Mouse (Mus musculus): ENCODE data around the gene Rps16. TPM values are rescaled to one million over a fixed set of nuclear protein-coding genes. Genes with fewer than 3 reads are reported as not detected.

The Rps16 gene
- total RNA-seq, 2 experiments from 2014 or later = 929 to 4,473 TPM

GRCm38 (mm10) chr7:28344637-28345036 lies 5.8 kb upstream of the Rps16 start:
- peak; percentile 69 for ATAC-seq (replicated peaks; ENCODE audit: poor library complexity, severe bottlenecking)

- ATAC-seq (replicated peaks; ENCODE audit: poor library complexity, severe bottlenecking) = peak; percentile 46
These were observed 2.7 kb upstream of the Rps16 start for GRCm38 (mm10) chr7:28347746-28348145.

DNA sequence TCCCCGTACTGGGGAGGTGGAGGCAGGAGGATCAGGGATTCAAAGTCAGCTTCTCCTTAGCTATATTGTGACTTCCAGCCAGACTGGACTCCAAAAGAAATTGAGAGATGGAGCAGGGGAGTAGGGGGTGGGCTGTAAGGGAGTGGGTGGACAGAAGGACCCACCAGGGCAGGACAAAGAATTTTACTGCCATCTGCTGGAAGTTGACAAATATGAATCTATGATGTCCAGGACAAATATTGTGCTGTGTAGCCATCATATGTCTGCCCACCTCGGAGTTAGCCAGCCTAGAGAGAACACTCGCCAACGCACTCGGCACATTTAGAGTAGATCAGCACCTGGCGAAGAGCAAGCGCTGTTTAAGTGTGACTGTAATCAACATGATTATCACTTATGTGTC lies 1.9 kb upstream of the Rps16 start:
- no peak for ATAC-seq (replicated peaks; ENCODE audit: poor library complexity, severe bottlenecking)

GRCm38 (mm10) chr7:28351676-28352191 lies 1.3 kb downstream of the Rps16 start:
- 0 out of 2 replicates have a peak, but pooled peaks have one; percentile 11 for ATAC-seq (replicated peaks; ENCODE audit: poor library complexity, severe bottlenecking)

- ATAC-seq (replicated peaks; ENCODE audit: poor library complexity, severe bottlenecking) = no peak
These were observed 2.8 kb downstream of the Rps16 start for GRCm38 (mm10) chr7:28353267-28353666.

DNA sequence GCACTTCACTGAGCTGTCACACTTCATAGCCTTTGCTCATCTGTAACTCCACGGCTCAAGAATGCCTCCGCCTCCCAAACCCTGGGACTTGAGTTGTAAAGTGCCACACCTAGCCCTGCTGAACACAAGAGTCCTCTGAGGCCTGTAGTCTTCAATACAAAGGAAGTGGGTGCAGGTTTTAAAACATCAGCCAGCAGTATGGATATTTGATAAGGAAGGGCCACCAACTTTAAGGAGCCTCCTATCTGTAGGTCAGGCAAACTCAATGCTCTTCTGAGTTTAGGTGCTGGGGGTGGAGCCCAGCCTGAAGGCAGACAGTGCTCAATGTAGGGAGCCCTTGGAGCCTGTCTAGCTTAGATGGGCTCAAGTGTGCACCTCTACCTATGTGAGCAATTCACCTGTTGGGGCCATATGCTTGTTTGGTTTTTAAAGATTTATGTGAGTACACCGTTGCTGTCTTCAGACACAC lies 3.7 kb downstream of the Rps16 start:
- no peak for ATAC-seq (replicated peaks; ENCODE audit: poor library complexity, severe bottlenecking)

DNA sequence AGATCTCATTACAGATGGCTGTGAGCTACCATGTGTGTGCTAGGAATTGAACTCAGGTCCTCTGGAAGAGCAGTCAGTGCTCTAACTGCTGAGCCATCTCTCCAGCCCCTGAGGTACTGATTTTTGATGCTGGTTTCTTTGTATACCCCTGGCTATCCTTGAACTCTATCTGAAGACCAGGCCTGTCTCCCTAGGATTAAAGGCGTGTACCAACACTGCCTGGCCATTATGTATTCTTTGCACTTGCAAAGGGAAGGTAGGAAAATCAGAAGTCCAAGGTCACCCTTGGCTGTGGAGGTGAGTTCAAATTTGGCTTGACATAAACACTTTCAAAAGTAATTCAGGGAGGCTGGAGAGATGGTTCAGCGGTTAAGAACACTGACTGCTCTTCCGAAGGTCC lies 4.1 kb downstream of the Rps16 start:
- ATAC-seq (replicated peaks; ENCODE audit: poor library complexity, severe bottlenecking) = no peak

DNA sequence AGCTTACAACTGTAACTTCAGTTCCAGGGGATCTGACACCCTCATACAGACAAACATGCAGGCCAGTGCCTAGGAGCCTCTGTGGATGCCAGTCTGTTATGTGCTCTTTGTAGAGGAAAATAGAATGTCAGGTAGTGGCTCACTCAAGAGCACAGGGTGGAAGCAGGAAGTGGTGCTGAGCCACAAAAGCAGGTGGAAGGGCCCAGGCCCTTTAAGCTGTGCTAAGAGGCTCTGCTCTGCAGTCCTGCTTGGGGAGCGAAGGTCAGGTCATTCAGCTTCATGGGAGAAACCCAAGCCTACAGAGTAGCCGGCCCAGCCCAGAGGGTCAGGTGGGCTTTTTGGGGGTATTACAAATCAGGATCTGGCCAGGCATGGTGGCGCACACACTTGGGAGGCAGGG lies 4.8 kb downstream of the Rps16 start:
- ATAC-seq (replicated peaks; ENCODE audit: poor library complexity, severe bottlenecking) = no peak

GRCm38 (mm10) chr7:28356981-28357380 lies 6.5 kb downstream of the Rps16 start:
- ATAC-seq (replicated peaks; ENCODE audit: poor library complexity, severe bottlenecking) = no peak

- ATAC-seq (replicated peaks; ENCODE audit: poor library complexity, severe bottlenecking) = no peak
These were observed 7.5 kb downstream of the Rps16 start for GRCm38 (mm10) chr7:28357984-28358383.

DNA sequence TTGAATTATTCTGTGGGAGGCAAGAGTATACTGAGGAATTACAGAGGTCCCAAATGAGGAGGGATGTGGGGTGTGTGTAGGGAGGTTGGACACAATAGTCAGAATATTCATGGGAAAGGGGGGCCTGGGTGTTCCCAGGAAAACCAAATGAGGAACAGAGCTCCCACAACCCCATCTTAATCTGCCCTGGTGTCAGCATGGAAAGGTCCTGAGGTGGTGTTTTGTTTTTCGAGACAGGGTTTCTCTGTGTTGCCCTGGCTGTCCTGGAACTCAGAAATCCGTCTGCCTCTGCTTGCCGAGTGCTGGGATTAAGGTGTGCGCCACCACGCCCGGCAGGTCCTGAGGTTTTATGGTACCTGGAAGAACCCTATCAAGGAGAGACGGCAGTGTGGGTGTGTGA lies 8.0 kb downstream of the Rps16 start:
- ATAC-seq (replicated peaks; ENCODE audit: poor library complexity, severe bottlenecking) = no peak

DNA sequence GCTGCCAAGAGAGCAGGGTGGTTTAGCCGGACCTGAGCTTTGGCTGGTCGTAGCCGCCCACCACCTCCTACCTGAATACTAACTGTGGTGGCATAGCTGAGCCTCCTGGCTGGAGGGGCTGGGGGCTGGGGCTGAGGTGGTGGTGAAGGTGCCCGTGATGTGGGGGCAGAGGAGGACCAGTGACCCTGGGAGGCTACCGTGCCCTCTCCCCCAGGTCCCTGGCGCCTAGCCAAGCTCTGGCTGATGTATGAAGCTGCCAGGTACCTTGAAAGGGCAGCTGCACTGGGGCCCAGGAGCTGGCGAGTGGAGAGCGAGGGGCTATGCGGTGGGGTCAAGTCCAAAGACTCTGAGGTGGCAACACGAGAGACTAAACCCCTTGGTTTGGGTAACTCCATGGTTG lies 9.4 kb downstream of the Rps16 start:
- ATAC-seq (replicated peaks; ENCODE audit: poor library complexity, severe bottlenecking) = no peak

GRCm38 (mm10) chr7:28360291-28360690 lies 9.8 kb downstream of the Rps16 start:
- no peak for ATAC-seq (replicated peaks; ENCODE audit: poor library complexity, severe bottlenecking)

GRCm38 (mm10) chr7:28361647-28362341 lies 11.3 kb downstream of the Rps16 start:
- no peak for ATAC-seq (replicated peaks; ENCODE audit: poor library complexity, severe bottlenecking)

- ATAC-seq (replicated peaks; ENCODE audit: poor library complexity, severe bottlenecking) = no peak
These were observed 12.1 kb downstream of the Rps16 start for GRCm38 (mm10) chr7:28362441-28363060.

- ATAC-seq (replicated peaks; ENCODE audit: poor library complexity, severe bottlenecking) = no peak
These were observed 17.3 kb downstream of the Rps16 start for GRCm38 (mm10) chr7:28367663-28368275.

DNA sequence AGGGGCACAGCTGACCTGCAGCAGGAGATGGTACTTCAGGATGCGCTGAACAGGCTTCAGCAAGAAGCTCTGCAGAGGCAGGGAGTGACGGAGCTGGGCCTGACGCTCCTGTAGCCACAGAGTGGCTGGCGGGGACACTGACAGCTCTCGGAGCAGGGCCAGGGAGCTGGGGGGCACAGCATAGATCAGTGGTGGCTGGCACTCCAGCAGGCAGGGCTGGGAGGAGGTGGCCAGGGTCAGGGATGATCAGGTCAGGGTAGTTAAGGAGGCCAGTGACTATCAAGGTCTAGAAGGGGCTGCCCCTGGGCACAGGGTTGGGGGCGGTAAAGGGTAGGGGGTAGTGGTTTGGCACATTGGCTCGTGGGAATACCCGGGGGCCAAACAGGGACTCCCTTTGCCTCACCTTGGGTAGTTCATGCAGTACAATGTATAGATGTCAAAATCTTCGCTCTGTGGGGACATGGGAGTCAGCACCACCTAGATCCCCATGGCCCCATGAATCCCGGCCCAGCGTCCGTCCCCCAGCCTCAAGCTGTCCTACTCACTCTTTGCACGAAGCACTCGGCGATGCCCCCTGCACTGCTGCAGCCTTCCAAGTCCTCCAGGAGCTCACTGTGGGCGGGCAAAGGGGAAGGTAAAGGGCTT lies 17.9 kb downstream of the Rps16 start:
- ATAC-seq (replicated peaks; ENCODE audit: poor library complexity, severe bottlenecking) = no peak

- ATAC-seq (replicated peaks; ENCODE audit: poor library complexity, severe bottlenecking) = no peak
These were observed 19.6 kb downstream of the Rps16 start for GRCm38 (mm10) chr7:28370051-28370450.

DNA sequence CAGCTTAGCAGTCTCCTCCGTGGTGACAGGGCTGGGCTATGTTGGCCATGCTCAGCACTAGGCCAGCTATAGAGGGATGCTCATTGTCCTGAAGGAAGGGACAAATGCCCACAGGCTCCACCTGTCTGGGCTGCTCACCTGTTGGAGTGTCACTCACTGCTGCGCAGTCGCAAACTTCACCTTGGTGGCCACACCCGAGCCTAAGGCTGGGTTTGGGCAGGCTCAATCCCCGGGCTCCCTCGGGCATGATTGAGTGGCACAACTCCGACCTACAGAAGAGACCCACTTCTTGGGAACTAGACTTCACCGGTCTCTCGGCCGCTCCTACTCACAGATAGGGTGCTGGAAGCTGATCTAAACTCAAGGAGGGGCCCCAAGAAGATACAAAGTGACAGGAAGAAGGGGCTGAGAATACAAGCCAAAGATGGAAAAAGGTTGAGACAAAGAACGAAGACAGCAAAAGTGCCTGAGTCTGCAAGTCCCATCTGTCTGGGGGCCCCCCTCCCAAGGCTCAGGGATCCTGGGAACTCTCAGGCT lies 20.6 kb downstream of the Rps16 start:
- ATAC-seq (replicated peaks; ENCODE audit: poor library complexity, severe bottlenecking) = no peak

GRCm38 (mm10) chr7:28371514-28371989 lies 21.1 kb downstream of the Rps16 start:
- no peak for ATAC-seq (replicated peaks; ENCODE audit: poor library complexity, severe bottlenecking)
